Mouse (Mus musculus) spleen, adult 2 months (tissue): Measurements from ENCODE around the gene Aldh16a1. TPM values are rescaled to one million over a fixed set of nuclear protein-coding genes. Genes with fewer than 3 reads are reported as not detected.
A peak's percentile ranks its signal among the peaks of the same experiment; 100 is the strongest.

Experiments used
- DNase-seq, 2 experiments: peaks; one replicate each; pipeline versions ENCODE4 v3.0.0 to v3.0.0-alpha.2; 2012 to 2021; ENCODE audit warnings: low spot score in 2 of 2, low read depth in 1 of 2
- H3K27ac ChIP-seq: fragments of 200-500 bp; 2 replicates; pipeline ENCODE4 v1.5.1; 2012; ENCODE audit warnings: low read length, inconsistent platforms; ENCODE audit not compliant: insufficient read depth
- H3K27me3 ChIP-seq: fragments of 200-500 bp; 2 replicates; pipeline ENCODE4 v1.6.1; 2012; ENCODE audit warnings: mild to moderate bottlenecking, moderate library complexity, low read length, inconsistent platforms; ENCODE audit not compliant: control insufficient read depth, insufficient read depth
- H3K36me3 ChIP-seq: fragments of 200-500 bp; 2 replicates; pipeline ENCODE4 v1.6.1; 2012; ENCODE audit warnings: mild to moderate bottlenecking, low read length, inconsistent platforms; ENCODE audit not compliant: control insufficient read depth, insufficient read depth
- H3K4me1 ChIP-seq: fragments of 200-500 bp; 2 replicates; pipeline ENCODE4 v1.6.1; 2011; ENCODE audit warnings: inconsistent platforms; ENCODE audit not compliant: control insufficient read depth, insufficient read depth, insufficient read length
- H3K4me3 ChIP-seq: fragments of 200-500 bp; 2 replicates; pipeline ENCODE4 v1.5.1; 2011; ENCODE audit warnings: mild to moderate bottlenecking, inconsistent platforms; ENCODE audit not compliant: insufficient read depth, insufficient read length; ENCODE audit errors: extremely low read depth
- CTCF ChIP-seq: fragments of 200-500 bp; IDR thresholded peaks from 2 replicates; pipeline ENCODE4 v1.5.1; 2011; ENCODE audit warnings: mild to moderate bottlenecking, inconsistent platforms; ENCODE audit not compliant: insufficient read depth, insufficient read length, insufficient replicate concordance; ENCODE audit errors: extremely low read depth
- POLR2A ChIP-seq: fragments of 200-500 bp; IDR thresholded peaks from 2 replicates; pipeline ENCODE4 v1.6.1; 2011; ENCODE audit warnings: low read depth, low read length, inconsistent platforms
- WGBS: fragments of 180-500 bp; shearing (Covaris S2); methylation state at CpG from one replicate; pipeline ENCODE4 v1.1.7; 2018; 5-methylcytosine and 5-hydroxymethylcytosine counted together
- polyA plus RNA-seq: library from polyadenylated mRNA; depleted of rRNA; stranded (reverse); fragments of >200 nt; gene quantifications from 2 replicates; pipeline ENCODE4 v1.2.3, GENCODE M21; 2012

The Aldh16a1 gene
- polyA plus RNA-seq, 1 experiment = 93.0 TPM

DNA sequence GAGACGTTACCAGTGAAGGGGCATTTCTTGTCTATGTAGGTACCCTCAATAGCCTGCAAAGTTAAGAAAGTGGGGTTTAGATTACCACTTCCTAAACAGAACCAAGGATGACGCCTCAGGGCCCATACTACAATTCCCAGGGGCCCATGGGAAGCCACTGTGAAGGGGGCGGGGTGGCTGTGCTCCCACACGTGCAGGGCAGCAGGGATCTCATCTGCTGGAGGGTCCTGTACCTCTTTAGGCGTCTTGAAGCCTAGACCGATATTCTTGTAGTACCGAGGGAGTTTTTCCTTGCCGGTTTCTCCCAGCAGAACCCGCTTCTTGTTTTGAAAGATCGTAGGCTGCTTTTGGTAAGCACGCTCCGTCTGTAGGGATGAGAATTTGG, 31.2 kb downstream of the Aldh16a1 start:
- peaks cover 35% of the 10 kb centered on the region for H3K36me3 ChIP-seq
- peak in 1 of 2 experiments; percentile 62 for DNase-seq
- peak overlapping the region; percentile 96 for H3K27ac ChIP-seq

GRCm38 (mm10) chr7:45122561-45123185, 31.7 kb downstream of the Aldh16a1 start:
- Histone ChIP-seq H3K27ac (peak overlapping the region; percentile 96), H3K36me3 (peaks cover 35% of the 10 kb centered on the region), H3K4me3 (peak overlapping the region; percentile 83), H3K4me1 (peaks cover 29% of the 10 kb centered on the region; the same call in 1 of the 2 replicates), H3K27me3 (no peaks in the 10 kb centered on the region)
- DNase-seq = no peak
- WGBS = 62% methylated on average over 15 of the region's 15 CpGs
- TF ChIP-seq POLR2A (no peak), CTCF (no peak)

More for the DNA sequence above, 31.2 kb downstream of the Aldh16a1 start:
- peak overlapping the region; percentile 83 for H3K4me3 ChIP-seq
- H3K27me3 ChIP-seq = no peaks in the 10 kb centered on the region
- TF ChIP-seq POLR2A = no peak
- TF ChIP-seq CTCF = no peak
- peaks cover 26% of the 10 kb centered on the region; the same call in 1 of the 2 replicates for H3K4me1 ChIP-seq
- WGBS = 5% methylated on average over 12 of the region's 12 CpGs

DNA sequence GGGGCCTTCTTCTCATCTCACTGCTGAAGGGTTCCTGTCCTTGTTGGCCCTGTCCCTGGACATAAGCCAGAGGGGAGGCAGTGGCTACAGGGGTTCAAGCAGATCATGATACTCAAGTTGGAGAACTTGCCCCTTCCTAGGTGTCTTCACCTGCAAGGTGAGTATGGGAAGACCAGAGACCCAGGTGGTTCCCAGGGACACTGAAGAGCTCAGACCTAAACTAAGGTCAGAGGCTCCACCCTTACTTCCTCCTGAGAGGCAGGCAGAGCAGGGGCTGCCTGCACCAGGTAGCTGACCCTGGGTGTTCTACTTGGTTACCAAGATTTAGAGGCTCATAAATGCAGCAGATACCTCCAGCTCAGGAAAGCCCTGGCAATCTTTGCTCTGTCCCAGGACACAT, 32.4 kb downstream of the Aldh16a1 start:
- Histone ChIP-seq H3K36me3 (peaks cover 32% of the 10 kb centered on the region), H3K4me3 (peak overlapping the region; percentile 57), H3K27me3 (no peaks in the 10 kb centered on the region), H3K4me1 (peaks cover 30% of the 10 kb centered on the region; the same call in 1 of the 2 replicates), H3K27ac (peak overlapping the region; percentile 96)
- DNase-seq = no peak
- no peak for TF ChIP-seq CTCF
- no peak for TF ChIP-seq POLR2A

- 7% methylated on average over 8 of the region's 8 CpGs for WGBS
- Histone ChIP-seq H3K27ac (peak overlapping the region; percentile 96), H3K4me3 (peak overlapping the region; percentile 57), H3K36me3 (peaks cover 26% of the 10 kb centered on the region), H3K27me3 (no peaks in the 10 kb centered on the region), H3K4me1 (peaks cover 28% of the 10 kb centered on the region; the same call in 1 of the 2 replicates)
- no peak for TF ChIP-seq CTCF
- TF ChIP-seq POLR2A = peak; percentile 99
- DNase-seq = peak; percentile 71 to 91
Observed at GRCm38 (mm10) chr7:45121404-45121803, 33.0 kb downstream of the Aldh16a1 start.

DNA sequence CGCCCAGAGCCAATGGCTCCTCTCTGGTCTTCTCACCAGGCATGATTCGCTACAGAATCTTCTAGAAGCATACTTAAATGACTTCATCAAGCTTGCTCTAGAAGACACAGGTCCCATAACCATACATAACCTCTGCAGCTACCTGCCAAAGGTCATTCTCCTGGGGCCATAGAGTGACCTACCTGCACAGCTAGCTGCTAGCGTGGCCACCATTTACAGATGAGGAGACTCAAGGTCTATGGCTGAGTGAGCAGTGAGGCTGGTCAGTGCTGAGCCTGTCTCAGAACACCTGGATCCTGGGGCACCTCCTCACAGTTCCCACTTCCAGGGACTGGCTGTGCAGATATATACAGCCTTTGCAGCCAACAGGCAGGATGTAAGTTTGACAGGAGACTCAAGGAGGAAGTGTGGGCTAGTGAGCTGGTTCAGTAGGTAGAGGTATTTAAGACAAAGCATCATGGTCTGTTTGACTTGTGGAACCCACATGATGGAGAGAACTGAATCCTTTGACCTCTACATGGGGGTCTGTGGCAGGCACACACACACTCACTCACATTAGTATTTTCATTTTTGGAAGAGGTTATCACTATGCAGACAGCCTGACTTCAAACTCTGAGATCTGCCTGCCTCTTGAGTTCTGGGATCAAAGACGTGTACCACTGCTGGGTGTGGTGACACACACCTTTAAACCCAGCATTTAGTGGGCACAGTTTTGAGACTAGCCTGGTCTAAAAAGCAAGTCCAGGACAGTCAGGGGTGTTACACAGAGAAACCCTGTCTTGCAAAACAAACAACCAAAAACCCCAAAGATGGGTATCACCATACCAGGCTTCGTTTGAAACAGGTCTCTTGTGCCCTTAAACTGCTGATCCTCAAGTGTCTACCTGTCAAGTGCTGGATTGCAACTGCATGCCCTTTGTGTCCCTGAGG, 34.3 kb downstream of the Aldh16a1 start:
- H3K36me3 ChIP-seq = peaks cover 16% of the 10 kb centered on the region
- 66% methylated on average over 5 of the region's 5 CpGs for WGBS
- peak overlapping the region; percentile 96 for H3K27ac ChIP-seq
- no peak for DNase-seq
- peaks cover 26% of the 10 kb centered on the region; the same call in 1 of the 2 replicates for H3K4me1 ChIP-seq
- no peaks in the 10 kb centered on the region for H3K27me3 ChIP-seq
- TF ChIP-seq CTCF = no peak
- TF ChIP-seq POLR2A = peak; percentile 3; the same call in 1 of the 2 replicates
- H3K4me3 ChIP-seq = peak overlapping the region; percentile 45

DNA sequence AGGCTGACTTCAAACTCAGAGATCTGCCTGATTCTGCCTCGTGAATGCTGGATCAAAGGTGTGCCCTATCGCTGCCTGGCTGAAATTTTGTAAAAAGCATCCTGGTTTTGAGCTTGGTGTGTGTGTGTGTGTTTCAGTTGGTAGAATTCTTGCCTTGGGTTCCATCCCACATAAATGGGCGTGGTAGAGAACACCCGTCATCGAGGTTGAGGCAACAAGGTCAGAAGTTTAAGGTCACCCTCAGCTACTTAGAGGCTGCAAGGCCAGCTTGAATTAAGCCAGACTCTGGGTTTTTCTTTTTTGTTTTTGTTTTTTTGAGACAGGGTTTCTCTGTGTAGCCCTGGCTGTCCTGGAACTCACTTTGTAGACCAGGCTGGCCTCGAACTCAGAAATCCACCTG, 36.0 kb downstream of the Aldh16a1 start:
- H3K4me1 ChIP-seq = peaks cover 28% of the 10 kb centered on the region; the same call in 1 of the 2 replicates
- TF ChIP-seq CTCF = no peak
- TF ChIP-seq POLR2A = no peak
- DNase-seq = no peak
- peak overlapping the region; percentile 69 for H3K27ac ChIP-seq
- peaks cover 15% of the 10 kb centered on the region for H3K36me3 ChIP-seq
- WGBS = 78% methylated on average over 6 of the region's 6 CpGs
- H3K4me3 ChIP-seq = no peak overlapping the region
- H3K27me3 ChIP-seq = no peaks in the 10 kb centered on the region
